Mouse (Mus musculus) regulatory T cell (primary cell): ENCODE measurements at regions not wholly inside any gene's neighbourhood (a gene's known extent, or its start where the extent isn't known, plus 50 kb on each side); places are given as distances from the start of the nearest gene placed in this dataset.

Source experiments
- in situ Hi-C: fragments of 300-600 bp; cut with MboI, MseI; formaldehyde crosslinking; loops from one replicate; pipeline ENCODE4 v1.15.1; 2025; ENCODE audit warnings: high pct_unique_total_duplicates

- in situ Hi-C loops: no loop called here
These were observed 510.8 kb upstream of the Pou3f2 start for GRCm38 (mm10) chr4:22998994-22999393.

DNA sequence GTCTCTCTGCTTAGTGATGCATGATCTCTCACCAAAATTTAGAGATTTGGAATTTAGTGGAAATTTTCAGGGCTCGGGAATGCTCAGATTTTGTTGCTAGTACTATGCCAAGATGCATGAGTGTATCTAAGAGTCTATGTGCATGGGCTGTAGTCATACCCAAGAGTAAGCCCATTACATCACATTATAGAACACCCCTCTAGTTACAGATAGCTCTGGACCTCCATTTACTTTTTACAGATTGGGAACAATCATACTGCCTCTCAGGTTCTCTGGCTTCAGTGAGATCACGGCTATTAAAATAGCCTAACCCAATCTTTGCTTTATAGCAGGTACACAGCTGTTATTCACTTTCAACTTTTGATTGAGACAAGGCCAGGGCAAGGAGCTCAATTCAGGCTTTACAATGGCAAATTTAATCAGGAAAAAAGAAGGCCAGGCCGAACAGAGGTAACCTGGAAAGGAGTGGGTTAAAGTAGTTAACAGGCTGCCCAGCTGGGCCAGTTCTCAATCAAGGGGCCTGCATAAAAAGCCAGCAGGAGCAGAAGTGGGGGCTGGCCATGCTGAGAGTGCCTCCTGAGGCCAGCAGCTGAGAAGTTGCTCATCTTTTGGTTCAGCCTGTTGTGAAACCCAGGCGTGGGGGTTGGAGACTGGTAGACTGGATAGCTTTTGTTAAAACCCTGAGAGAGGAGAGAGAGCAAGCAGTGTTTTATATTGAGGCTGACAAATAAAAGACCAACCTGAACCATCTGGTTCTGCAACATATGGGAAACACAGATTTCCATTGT is 509.2 kb upstream of the Pou3f2 start:
- in situ Hi-C loops: no loop called here

DNA sequence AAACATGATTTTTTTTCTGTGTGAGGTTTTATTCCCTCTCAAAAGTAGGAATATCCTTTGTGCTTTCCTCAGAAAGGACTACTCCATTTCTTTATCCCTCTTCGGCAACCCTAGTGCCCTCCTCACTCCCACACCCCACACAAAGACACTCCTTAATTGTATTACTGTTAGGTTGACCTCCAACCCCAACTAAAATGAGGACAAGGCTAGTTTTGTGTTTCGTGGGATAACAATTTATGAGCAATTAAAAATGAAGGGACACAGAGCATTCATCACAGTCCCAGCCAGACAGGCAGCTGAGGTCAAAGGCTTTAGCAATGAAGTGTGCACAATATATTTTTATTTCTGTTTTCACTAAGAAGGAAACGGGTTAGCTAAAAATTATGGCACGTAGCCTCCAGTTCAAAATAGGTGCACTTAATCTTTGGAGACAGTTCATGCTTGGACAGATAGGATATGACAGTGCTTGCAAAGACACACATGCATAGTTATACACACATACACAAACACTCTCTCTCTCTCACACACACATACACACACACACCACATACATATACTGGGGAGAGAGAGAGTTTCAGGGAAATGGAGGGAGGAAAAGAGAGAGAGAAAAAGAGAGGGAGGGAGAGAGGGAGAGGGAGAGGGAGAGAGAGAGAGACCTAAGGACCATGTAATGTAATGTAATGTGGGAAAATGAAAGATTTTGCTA is 498.8 kb upstream of the Pou3f2 start:
- in situ Hi-C loops: no loop called here

DNA sequence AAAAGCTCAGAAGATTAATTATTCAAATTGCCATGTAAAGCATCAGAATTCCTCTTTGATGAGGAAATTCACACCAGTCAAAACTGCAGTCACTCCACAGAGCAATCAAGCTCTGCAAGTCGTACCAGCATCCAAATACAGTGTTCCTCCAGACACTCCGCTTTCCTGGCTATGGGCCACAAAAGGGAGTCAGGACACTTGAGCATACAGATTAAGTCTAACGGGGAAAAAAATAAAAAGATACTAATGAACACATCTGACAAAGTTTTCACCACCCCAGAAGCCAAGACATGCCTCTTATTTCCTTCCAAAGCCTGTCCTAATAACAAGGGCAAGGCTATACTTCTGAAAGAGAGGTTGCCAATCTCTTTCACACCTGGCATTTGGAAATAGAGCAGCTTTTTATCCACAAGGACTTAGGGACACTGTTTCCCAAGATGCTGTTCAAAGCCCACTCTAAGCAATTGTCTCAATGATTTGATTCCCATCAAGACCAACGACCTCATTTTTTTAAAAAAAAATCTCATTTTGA is 485.5 kb upstream of the Pou3f2 start:
- in situ Hi-C loops: no loop called here

GRCm38 (mm10) chr4:22972784-22973584 is 484.8 kb upstream of the Pou3f2 start:
- in situ Hi-C loops: no loop called here

DNA sequence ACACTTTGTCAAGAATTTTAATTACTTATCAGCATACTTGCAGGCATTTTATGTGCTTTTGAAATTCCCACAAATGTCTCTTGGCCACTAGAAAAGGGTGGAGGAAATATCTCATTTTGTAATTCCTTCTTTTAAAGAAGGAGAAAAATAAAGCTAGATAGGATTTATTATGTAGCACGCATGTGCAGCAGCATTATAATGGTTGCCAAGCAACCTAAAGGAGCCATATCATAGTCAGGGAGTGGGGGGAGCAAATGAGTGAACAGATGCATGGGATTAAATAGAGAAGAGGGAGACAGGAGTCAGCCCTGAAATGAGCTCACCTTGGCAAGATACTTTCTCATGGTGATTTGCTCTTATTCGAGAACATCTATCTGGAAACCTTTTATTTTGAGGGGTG is 483.0 kb upstream of the Pou3f2 start:
- in situ Hi-C loops: no loop called here

GRCm38 (mm10) chr4:22970495-22970894 is 482.3 kb upstream of the Pou3f2 start:
- in situ Hi-C loops: no loop called here

DNA sequence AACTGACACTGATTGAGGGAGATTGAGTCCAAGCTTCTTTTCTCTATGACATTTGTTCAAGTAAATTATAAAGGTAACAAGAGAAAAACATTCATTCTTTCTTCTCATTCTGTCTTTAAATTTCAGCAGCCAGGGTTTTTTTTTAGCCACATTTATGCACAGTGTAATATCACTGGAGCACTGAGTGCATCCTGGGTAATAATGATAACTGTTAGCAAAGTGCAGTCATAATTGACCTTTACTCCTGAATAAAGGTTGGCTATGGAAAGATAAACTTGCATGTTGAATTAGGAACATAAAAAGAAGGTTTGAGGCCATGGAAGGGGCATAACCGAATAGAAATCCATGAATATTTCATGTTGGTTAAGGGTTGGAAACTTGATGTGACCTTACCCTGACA is 461.3 kb upstream of the Pou3f2 start:
- in situ Hi-C loops: no loop called here

GRCm38 (mm10) chr4:22948880-22949279 is 460.7 kb upstream of the Pou3f2 start:
- in situ Hi-C loops: no loop called here

DNA sequence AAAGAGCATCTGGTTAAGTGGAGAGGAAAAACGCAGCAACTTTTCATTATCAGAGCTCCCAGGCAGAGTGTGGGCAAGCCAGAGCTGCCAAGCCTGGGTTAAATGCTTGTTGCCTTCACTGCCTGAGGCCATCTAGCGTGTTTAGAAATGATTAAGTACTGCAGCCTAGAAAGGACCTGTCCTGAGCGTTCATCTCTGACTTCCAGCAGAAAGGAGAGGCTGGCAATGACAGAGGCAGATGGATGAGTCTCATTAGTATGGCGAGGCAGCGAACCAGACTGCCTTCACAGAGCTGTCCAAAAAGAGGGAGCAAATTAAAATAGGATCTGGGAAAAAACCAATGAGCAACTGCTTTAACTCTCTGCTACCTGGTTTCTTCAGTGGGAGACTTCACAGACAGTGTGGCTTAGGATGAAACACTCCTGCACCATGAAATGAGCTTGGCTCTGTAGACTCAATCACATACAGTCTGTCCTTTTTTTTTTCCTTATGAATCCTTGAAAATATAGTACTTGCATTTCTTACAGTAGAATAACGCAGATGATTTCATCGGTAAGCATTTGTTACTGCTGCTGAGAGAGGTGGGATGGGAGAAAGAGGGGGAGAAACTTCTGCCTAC is 458.7 kb upstream of the Pou3f2 start:
- in situ Hi-C loops: no loop called here

DNA sequence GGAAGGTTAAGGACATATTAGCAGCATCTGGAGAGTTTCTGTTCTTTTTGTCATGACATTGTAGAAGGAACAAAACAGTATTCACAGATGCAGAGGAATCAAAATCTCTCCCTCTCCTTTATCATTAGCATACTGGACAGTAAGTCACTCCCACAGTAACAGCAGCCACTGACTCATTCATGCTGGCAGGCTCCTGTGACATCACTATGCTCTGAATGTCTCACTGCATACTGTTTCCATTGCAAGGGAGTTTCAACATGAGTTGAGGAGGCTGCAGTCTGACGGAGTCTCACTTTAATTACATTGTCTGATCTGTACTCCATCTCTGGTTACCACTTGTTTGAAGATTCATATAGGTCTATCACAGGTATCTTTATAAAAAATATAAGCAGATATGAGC is 450.1 kb upstream of the Pou3f2 start:
- in situ Hi-C loops: no loop called here

GRCm38 (mm10) chr4:22924181-22924580 is 436.0 kb upstream of the Pou3f2 start:
- in situ Hi-C loops: no loop called here

DNA sequence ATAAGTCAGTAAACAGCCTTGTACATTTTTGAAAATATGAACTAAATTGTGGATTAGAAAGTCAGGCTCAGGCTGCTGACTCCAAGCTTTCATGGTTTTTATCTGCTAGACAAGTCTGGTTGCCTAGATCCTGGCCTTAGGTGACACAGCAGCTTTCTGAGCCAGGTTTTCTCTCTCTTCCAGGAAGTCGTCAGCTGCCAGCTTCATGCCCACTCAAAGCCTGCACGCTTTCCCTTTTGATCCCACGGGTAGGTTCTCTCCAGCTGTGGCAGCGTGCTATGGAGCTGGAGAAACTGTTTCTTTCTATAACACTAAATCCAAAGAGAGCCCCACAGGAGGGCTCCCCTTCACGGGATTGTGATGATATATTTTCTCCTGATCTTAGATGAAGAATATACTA is 426.7 kb upstream of the Pou3f2 start:
- in situ Hi-C loops: no loop called here

DNA sequence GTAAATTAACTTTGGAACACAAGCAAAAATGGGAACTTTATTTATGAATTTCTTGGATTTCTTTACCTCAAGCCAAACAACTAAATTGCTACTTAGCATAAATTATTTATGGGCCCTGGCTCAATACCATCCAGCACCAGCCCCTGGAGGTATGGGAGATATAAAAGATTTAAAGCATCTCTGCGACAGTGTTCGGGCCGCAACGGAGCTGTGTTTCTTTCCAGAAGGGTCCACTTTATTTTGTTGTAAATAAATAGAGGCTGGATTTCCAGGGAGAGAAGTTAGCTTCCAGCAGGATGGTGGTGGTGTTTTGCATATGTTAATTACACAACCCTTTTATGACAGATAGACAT is 404.5 kb upstream of the Pou3f2 start:
- in situ Hi-C loops: no loop called here

DNA sequence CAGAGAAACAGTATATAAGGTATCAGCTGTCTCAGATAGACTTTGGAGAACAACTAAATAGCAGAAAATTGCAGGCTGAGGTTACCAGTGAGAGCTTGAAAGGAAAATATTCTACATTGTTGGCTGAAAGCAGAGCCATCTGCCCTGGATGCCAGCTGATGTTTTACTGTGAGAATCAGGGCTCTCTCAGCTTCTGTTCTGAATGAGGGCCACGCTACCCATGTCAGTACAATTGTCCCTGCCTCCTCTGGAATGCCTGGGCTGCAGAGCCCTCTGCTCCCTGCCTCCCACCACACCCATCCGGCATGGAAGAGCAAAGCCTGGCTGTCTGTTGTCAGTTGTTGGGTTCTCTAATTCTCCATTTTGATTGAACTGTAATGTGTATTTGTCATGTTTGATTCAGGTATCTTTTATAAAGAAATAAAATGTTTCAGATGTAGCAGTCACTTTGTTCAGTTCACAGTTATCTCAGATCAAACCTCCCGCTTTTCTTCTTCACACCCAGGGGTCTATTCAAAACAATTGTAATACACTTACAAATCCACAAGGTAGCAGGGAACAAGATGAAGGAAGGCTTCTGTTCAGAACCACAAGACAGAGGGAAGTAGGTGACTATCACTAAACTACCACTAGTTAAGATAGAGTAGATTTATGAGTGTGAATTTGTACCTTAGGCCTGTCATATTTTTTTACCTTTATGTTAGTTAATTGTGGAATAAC is 404.0 kb upstream of the Pou3f2 start:
- in situ Hi-C loops: no loop called here

DNA sequence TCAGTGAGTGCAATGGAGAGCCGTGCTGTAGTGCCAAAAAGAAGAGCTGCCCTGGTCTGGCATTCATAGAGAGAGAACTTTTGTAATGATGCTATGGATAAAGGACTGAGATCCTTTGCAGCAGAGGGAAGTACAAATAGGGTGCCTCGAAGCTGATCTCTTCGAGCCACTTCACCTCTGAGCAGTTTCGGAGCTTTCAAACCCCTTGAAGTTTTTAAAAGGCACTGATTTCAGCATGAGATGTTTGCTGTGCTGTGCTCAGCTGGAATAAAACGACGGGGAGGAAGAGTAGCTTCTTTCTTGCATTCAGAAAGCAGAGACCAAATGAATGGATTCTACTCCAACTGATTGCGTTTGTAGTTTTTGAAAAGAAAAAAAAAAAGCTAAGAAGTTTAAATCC is 392.5 kb upstream of the Pou3f2 start:
- in situ Hi-C loops: no loop called here

DNA sequence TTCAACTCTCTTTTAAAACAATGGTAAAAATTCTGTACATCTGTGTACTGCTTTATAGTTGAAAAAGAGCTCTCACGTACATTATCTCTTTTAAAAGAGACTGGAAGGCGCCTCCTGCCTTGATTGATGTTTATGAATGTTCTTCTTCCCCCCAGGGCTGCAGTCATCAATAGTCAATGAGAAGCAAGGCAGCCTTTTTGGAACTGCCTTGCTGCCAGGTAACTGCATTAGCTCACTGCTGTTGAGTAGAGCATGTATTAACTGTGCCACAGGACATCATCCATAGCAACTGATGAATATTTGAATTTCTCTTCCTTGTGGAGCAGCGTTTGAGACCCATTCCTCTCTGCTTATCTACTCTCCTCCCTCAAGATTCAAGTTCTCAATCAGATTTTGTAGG is 387.2 kb upstream of the Pou3f2 start:
- in situ Hi-C loops: no loop called here

GRCm38 (mm10) chr4:22836124-22836445 is 347.9 kb upstream of the Pou3f2 start:
- in situ Hi-C loops: loop anchor here (10.0 kb wide), 1 partner anchor 1149 kb away; no protein-coding TSS in a partner anchor

DNA sequence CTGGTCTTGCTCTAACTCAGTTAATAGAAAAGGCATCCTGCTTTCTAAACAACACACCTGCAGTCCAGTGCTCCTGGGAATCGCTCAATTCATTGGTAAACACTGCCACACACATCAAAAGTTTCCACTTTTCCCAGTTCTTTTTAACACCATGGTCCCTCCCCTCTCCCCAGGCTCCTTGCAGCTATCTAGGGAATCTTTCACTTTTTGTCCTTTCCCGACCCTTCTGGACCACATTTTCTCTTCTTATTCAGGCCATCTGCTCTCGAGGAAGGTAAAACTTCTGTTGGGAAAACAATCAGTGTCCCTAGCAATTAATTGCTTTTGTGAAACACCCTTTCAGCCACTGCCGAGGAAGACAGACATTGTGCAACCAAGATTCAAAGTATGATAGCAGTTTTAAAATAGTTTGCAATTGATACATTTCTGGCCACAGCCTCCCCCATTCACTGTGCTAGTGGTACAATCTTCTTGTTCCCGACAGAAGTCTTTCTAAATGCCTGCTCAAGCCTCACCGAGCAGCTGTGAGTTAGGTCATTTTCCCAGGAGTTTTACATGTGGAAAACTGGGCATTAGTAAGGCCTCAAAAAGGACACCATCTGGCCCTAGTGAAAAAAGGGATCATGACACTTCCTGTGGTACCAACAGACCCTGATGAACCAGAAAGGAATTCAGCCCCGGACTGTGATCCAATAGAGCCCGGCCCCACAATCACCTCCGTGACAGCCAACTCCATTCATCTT is 347.4 kb upstream of the Pou3f2 start:
- in situ Hi-C loops: loop anchor here (10.0 kb wide), 1 partner anchor 1149 kb away; no protein-coding TSS in a partner anchor

- in situ Hi-C loops: loop anchor here (10.0 kb wide), 1 partner anchor 1151 kb away; no protein-coding TSS in a partner anchor
These were observed 345.8 kb upstream of the Pou3f2 start for GRCm38 (mm10) chr4:22833851-22834440.
